Mouse (Mus musculus) heart, postnatal 0 days (tissue): Measurements from ENCODE around the gene Ston1.

Experiments used
- CTCF ChIP-seq: IDR thresholded peaks from 2 replicates; pipeline ENCODE4 v1.5.1; 2016; ENCODE audit warnings: antibody characterized with exemption, control low read depth, low read depth
- EP300 ChIP-seq: IDR thresholded peaks from 2 replicates; pipeline ENCODE4 v1.6.1; 2016; ENCODE audit warnings: antibody characterized with exemption, low read depth

- TF ChIP-seq CTCF (no peak), EP300 (no peak)
Measured at GRCm38 (mm10) chr17:88598056-88598420, 554 bp downstream of the Ston1 start.
